ENCODE assay signal across 8 mouse cellular contexts in the genomic region with DNA sequence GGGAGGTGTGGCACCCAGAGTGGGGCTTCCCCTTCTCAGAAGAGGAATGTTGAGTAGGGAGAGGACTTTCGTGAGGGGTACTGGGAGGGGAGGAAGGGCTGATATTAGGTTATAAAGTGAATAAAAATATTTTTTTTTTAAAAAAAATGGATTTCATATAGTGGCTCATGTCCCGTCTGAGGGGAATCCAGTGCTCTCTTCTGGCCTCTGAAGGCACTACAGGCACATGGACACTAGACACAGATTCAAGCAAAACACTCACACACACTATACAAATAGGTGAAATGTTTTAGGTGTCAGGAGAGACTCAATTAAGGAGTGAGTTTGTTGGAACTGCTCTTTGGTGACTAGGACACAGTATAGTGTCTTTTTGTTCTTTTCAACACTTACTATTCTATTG. TPM values are rescaled to one million over a fixed set of nuclear protein-coding genes. Genes with fewer than 3 reads are reported as not detected.
A peak's percentile ranks its signal among the peaks of the same experiment; 100 is the strongest.
DNase-seq lines count a peak whose midpoint lies in the region; ATAC-seq and TF ChIP-seq lines count a peak whose summit lies in the region.

No protein-coding gene starts in this region.

- H3K27ac ChIP-seq in kidney, embryonic 14.5 days (ENCODE audit: low read depth, low read length) = no peak overlapping the region
- no peak overlapping the region for H3K27ac ChIP-seq in cortical plate, adult 2 months (ENCODE audit: insufficient read depth, low read length)
- H3K27ac ChIP-seq in midbrain, embryonic 15.5 days = no peak overlapping the region

- no peak for TF ChIP-seq CTCF in cortical plate, adult 2 months (IDR thresholded peaks at IDR 0.05; ENCODE audit: extremely low read depth, insufficient read depth, low read length)

- WGBS in kidney, embryonic 14.5 days = 65% methylated on average over 2 of the region's 2 CpGs
- WGBS in midbrain, embryonic 15.5 days = 43% methylated on average over 2 of the region's 2 CpGs

- peaks cover 6% of the 10 kb centered on the region for H3K9me3 ChIP-seq in kidney, embryonic 14.5 days (ENCODE audit: control insufficient read depth, low read length)
- no peaks in the 10 kb centered on the region for H3K9me3 ChIP-seq in midbrain, embryonic 15.5 days

- no peaks in the 10 kb centered on the region for H3K27me3 ChIP-seq in kidney, embryonic 14.5 days (ENCODE audit: control insufficient read depth, insufficient read depth, low read length)
- no peaks in the 10 kb centered on the region for H3K27me3 ChIP-seq in midbrain, embryonic 15.5 days (replicated peaks)

- peak overlapping the region; percentile 79; the same call in 1 of the 2 replicates for H3K9ac ChIP-seq in kidney, embryonic 14.5 days (ENCODE audit: low read depth, low read length)
- peak overlapping the region; percentile 88 for H3K9ac ChIP-seq in midbrain, embryonic 15.5 days

- H3K4me1 ChIP-seq in kidney, embryonic 14.5 days (ENCODE audit: control insufficient read depth, insufficient read depth, low read length) = peaks cover 20% of the 10 kb centered on the region
- H3K4me1 ChIP-seq in cortical plate, adult 2 months (ENCODE audit: control insufficient read depth, insufficient read depth, low read length) = peaks cover 2% of the 10 kb centered on the region; the same call in 1 of the 2 replicates
- H3K4me1 ChIP-seq in midbrain, embryonic 15.5 days = peaks cover 36% of the 10 kb centered on the region

- TF ChIP-seq POLR2A in cortical plate, adult 2 months (IDR thresholded peaks at IDR 0.05; ENCODE audit: extremely low read depth, insufficient read depth, low read length) = no peak

- H3K36me3 ChIP-seq in kidney, embryonic 14.5 days (ENCODE audit: control insufficient read depth, insufficient read depth, low read length) = peaks cover 29% of the 10 kb centered on the region
- H3K36me3 ChIP-seq in midbrain, embryonic 15.5 days (replicated peaks) = peaks cover 30% of the 10 kb centered on the region; the same call in 1 of the 2 replicates

- no peak overlapping the region; the same call in 1 of the 2 replicates for H3K4me3 ChIP-seq in kidney, embryonic 14.5 days (ENCODE audit: low read length)
- H3K4me3 ChIP-seq in cortical plate, adult 2 months (ENCODE audit: insufficient read depth, low read length) = peak overlapping the region; percentile 49; the same call in 1 of the 2 replicates
- H3K4me3 ChIP-seq in midbrain, embryonic 15.5 days = peak overlapping the region; percentile 86

- peak overlapping the region; percentile 78 for H3K4me2 ChIP-seq in kidney, embryonic 14.5 days (replicated peaks; ENCODE audit: low read depth, low read length)
- peak overlapping the region; percentile 79 for H3K4me2 ChIP-seq in midbrain, embryonic 15.5 days

- no peak for ATAC-seq in kidney, embryonic 14.5 days (ENCODE audit: low FRiP score, low TSS enrichment)
- ATAC-seq in midbrain, embryonic 15.5 days (replicated peaks) = no peak

- no peak for DNase-seq in kidney, postnatal 4 days
- peak; percentile 23 for DNase-seq in induced T-regulatory cell, adult 2 months (ENCODE audit: low read depth)
- DNase-seq in urinary bladder, postnatal 10 days (ENCODE audit: low spot score) = no peak
- DNase-seq in layer of hippocampus, adult 9-10 months (ENCODE audit: low spot score) = no peak
- no peak for DNase-seq in spleen, postnatal 14 days (ENCODE audit: low spot score in 2 of 2)

RNA-seq across cellular contexts. Expression of a gene that starts 1.8 kb away (rescaled TPM):
- polyA plus RNA-seq in kidney, embryonic 14.5 days (2014; fragmentation: Nextera tagmentation; extraction: Ambion mirVana) = 24.9 and 28.7 TPM in 2 replicates
- polyA plus RNA-seq in cortical plate, adult 2 months (2012; rRNA removed) = 40.0 and 42.0 TPM in 2 replicates
- 66.7 and 67.7 TPM in 2 replicates for polyA plus RNA-seq in midbrain, embryonic 15.5 days (2015; fragmentation: Nextera tagmentation; extraction: Ambion mirVana)

RNA-seq across cellular contexts. Expression of a gene that starts 14.7 kb away (rescaled TPM):
- 0.16 and 0.45 TPM in 2 replicates for polyA plus RNA-seq in kidney, embryonic 14.5 days (2014; fragmentation: Nextera tagmentation; extraction: Ambion mirVana)
- 0.21 and 0.26 TPM in 2 replicates for polyA plus RNA-seq in cortical plate, adult 2 months (2012; rRNA removed)
- 0.30 and 0.50 TPM in 2 replicates for polyA plus RNA-seq in midbrain, embryonic 15.5 days (2015; fragmentation: Nextera tagmentation; extraction: Ambion mirVana)

RNA-seq across cellular contexts. Expression of a gene that starts 25.4 kb away (rescaled TPM):
- polyA plus RNA-seq in kidney, embryonic 14.5 days (2014; fragmentation: Nextera tagmentation; extraction: Ambion mirVana) = 27.4 and 36.3 TPM in 2 replicates
- polyA plus RNA-seq in cortical plate, adult 2 months (2012; rRNA removed) = 38.5 and 41.1 TPM in 2 replicates
- polyA plus RNA-seq in midbrain, embryonic 15.5 days (2015; fragmentation: Nextera tagmentation; extraction: Ambion mirVana) = 32.9 and 37.1 TPM in 2 replicates

RNA-seq across cellular contexts. Expression of a gene that starts 29.2 kb away (rescaled TPM):
- polyA plus RNA-seq in kidney, embryonic 14.5 days (2014; fragmentation: Nextera tagmentation; extraction: Ambion mirVana) = 12.5 and 13.7 TPM in 2 replicates
- polyA plus RNA-seq in cortical plate, adult 2 months (2012; rRNA removed) = 52.9 and 55.3 TPM in 2 replicates
- 15.4 and 15.7 TPM in 2 replicates for polyA plus RNA-seq in midbrain, embryonic 15.5 days (2015; fragmentation: Nextera tagmentation; extraction: Ambion mirVana)

RNA-seq across cellular contexts. Expression of a gene that starts 33.3 kb away (rescaled TPM):
- polyA plus RNA-seq in kidney, embryonic 14.5 days (2014; fragmentation: Nextera tagmentation; extraction: Ambion mirVana) = 1.1 and 1.4 TPM in 2 replicates
- 0.23 and 0.25 TPM in 2 replicates for polyA plus RNA-seq in cortical plate, adult 2 months (2012; rRNA removed)
- polyA plus RNA-seq in midbrain, embryonic 15.5 days (2015; fragmentation: Nextera tagmentation; extraction: Ambion mirVana) = 0.69 and 0.88 TPM in 2 replicates
